Mouse (Mus musculus) bone marrow, adult 2 months (tissue): ENCODE results near the gene Uck1.

Experiments
- CTCF ChIP-seq: fragments of 200-500 bp; IDR thresholded peaks from 2 replicates; pipeline ENCODE4 v1.5.1; 2011; ENCODE audit warnings: low read length, control low read depth; ENCODE audit not compliant: control insufficient read depth, insufficient read depth
- POLR2A ChIP-seq: fragments of 200-500 bp; IDR thresholded peaks from 2 replicates; pipeline ENCODE4 v1.6.1; 2011; ENCODE audit warnings: low read depth, mild to moderate bottlenecking, control low read depth, low read length, borderline replicate concordance; ENCODE audit not compliant: control insufficient read depth

GRCm38 (mm10) chr2:32254563-32254962 lies 5.4 kb downstream of the Uck1 start:
- no peak for TF ChIP-seq POLR2A
- no peak for TF ChIP-seq CTCF
